Mouse (Mus musculus) testis, adult 2 months (tissue): ENCODE data around the gene Myo1d.

Source experiments
- CTCF ChIP-seq: fragments of 200-500 bp; IDR thresholded peaks from 2 replicates; pipeline ENCODE4 v1.5.1; 2012; ENCODE audit warnings: low read depth, mild to moderate bottlenecking, inconsistent platforms, low read length, moderate library complexity; ENCODE audit not compliant: control insufficient read depth, insufficient read depth, insufficient replicate concordance
- POLR2A ChIP-seq: fragments of 200-500 bp; IDR thresholded peaks from 2 replicates; pipeline ENCODE4 v1.6.1; 2012; ENCODE audit warnings: low read depth, mild to moderate bottlenecking, inconsistent platforms, low read length, moderate library complexity; ENCODE audit not compliant: control insufficient read depth

DNA sequence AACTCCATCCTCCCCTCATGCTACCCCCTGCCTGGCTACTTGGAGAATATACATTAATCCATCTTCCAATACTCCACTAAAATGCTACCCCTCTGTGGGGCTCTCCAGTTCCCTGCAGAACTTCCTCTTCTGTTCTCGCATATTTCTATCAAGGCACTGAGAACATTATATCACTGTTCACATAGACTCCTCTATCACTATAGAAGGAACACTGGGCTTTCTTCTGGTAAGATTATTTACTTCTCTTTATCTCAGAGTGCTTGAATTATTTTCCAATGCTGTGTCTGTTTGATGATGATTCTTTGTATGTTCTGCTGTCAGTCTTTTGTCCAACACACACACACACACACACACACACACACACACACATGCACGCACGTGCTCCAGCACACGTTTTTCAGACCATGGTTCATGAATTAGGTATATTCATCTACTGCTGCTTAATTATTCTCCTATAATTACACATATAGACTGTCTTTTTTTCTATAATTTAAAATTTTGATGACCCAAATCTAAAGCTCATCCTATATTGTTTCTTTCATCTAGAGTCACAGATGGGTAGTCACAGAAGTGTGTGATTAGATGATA is 35.9 kb downstream of the Myo1d start:
- TF ChIP-seq POLR2A = no peak
- no peak for TF ChIP-seq CTCF
